Mouse (Mus musculus) midbrain, embryonic 14.5 days (tissue): ENCODE data around the gene Crybg2. TPM values are rescaled to one million over a fixed set of nuclear protein-coding genes. Genes with fewer than 3 reads are reported as not detected.

ENCODE experiments used
- ATAC-seq: fragments of 200-750 bp; cut with Nextera tagmentation; 2 replicates; pipeline ENCODE4 v1.8.0; 2017; ENCODE audit warnings: moderate number of reproducible peaks, moderate library complexity; ENCODE audit not compliant: low FRiP score, low TSS enrichment
- DNase-seq: peaks from one replicate; pipeline ENCODE4 v3.0.0-alpha.2; 2015
- H3K27ac ChIP-seq: fragments of 300-500 bp; sonication (generic); replicated peaks from 2 replicates; pipeline ENCODE4 v1.5.1; 2014; ENCODE audit warnings: mild to moderate bottlenecking, low read depth, low read length, moderate library complexity
- H3K27me3 ChIP-seq: fragments of 300-500 bp; sonication (generic); 2 replicates; pipeline ENCODE4 v1.6.1; 2014; ENCODE audit warnings: low read length, control low read depth, mixed read lengths; ENCODE audit not compliant: control insufficient read depth, insufficient read depth
- H3K36me3 ChIP-seq: fragments of 300-500 bp; sonication (generic); 2 replicates; pipeline ENCODE4 v1.6.1; 2014; ENCODE audit warnings: low read length, control low read depth; ENCODE audit not compliant: control insufficient read depth, insufficient read depth
- H3K4me1 ChIP-seq: fragments of 300-500 bp; sonication (generic); 2 replicates; pipeline ENCODE4 v1.6.1; 2014; ENCODE audit warnings: mild to moderate bottlenecking, antibody characterized with exemption, low read length, control low read depth; ENCODE audit not compliant: control insufficient read depth, insufficient read depth
- H3K4me2 ChIP-seq: fragments of 300-500 bp; sonication (generic); 2 replicates; pipeline ENCODE4 v1.6.1; 2014; ENCODE audit warnings: mild to moderate bottlenecking, low read length, moderate library complexity
- H3K4me3 ChIP-seq: fragments of 300-500 bp; sonication (generic); replicated peaks from 2 replicates; pipeline ENCODE4 v1.5.1; 2014; ENCODE audit warnings: low read depth, low read length
- H3K9ac ChIP-seq: fragments of 300-500 bp; sonication (generic); replicated peaks from 2 replicates; pipeline ENCODE4 v1.6.1; 2014; ENCODE audit warnings: mild to moderate bottlenecking, low read length, moderate library complexity
- H3K9me3 ChIP-seq: fragments of 300-500 bp; sonication (generic); 2 replicates; pipeline ENCODE4 v1.6.1; 2016; ENCODE audit warnings: low read length, control low read depth, mixed read lengths; ENCODE audit not compliant: control insufficient read depth
- WGBS: fragments of 180-500 bp; shearing (Covaris S2); extraction: QIAGEN DNeasy Blood & Tissue Kit; methylation state at CpG from one replicate; pipeline ENCODE4 v1.1.7; 2014; 5-methylcytosine and 5-hydroxymethylcytosine counted together
- polyA plus RNA-seq: library from polyadenylated mRNA; unstranded; fragments of >200 nt; fragmentation: Nextera tagmentation; extraction: Ambion mirVana; gene quantifications from 2 replicates; pipeline ENCODE4 v1.2.1, GENCODE M21; 2014

The Crybg2 gene
- polyA plus RNA-seq, 1 experiment from 2014 or later = 1.8 TPM

- H3K36me3 ChIP-seq = no peaks in the 10 kb centered on the region
- H3K4me2 ChIP-seq = no peak overlapping the region
- H3K4me3 ChIP-seq = no peak overlapping the region
- WGBS = 71% methylated on average over 5 of the region's 5 CpGs
- 0 out of 2 replicates have a peak, but pooled peaks cover 1% of the 10 kb centered on the region for H3K4me1 ChIP-seq
- DNase-seq (no peak), ATAC-seq (no peak)
- no peaks in the 10 kb centered on the region for H3K9me3 ChIP-seq
- no peaks in the 10 kb centered on the region for H3K27me3 ChIP-seq
- H3K9ac ChIP-seq = no peak overlapping the region
- H3K27ac ChIP-seq = no peak overlapping the region
These were observed 58.4 kb downstream of the Crybg2 start for GRCm38 (mm10) chr4:134119042-134119441.

GRCm38 (mm10) chr4:134119644-134120043 lies 59.0 kb downstream of the Crybg2 start:
- Histone ChIP-seq H3K4me2 (no peak overlapping the region), H3K4me1 (0 out of 2 replicates have a peak, but pooled peaks cover 5% of the 10 kb centered on the region), H3K4me3 (no peak overlapping the region), H3K9me3 (no peaks in the 10 kb centered on the region), H3K36me3 (no peaks in the 10 kb centered on the region), H3K9ac (no peak overlapping the region), H3K27ac (no peak overlapping the region), H3K27me3 (no peaks in the 10 kb centered on the region)
- ATAC-seq (no peak), DNase-seq (peak; percentile 18)
- 58% methylated on average over 9 of the region's 9 CpGs for WGBS

GRCm38 (mm10) chr4:134120192-134120805 lies 59.7 kb downstream of the Crybg2 start:
- ATAC-seq = no peak
- H3K4me2 ChIP-seq = no peak overlapping the region
- H3K27ac ChIP-seq = no peak overlapping the region
- no peak overlapping the region for H3K4me3 ChIP-seq
- no peak overlapping the region for H3K9ac ChIP-seq
- 0 out of 2 replicates have a peak, but pooled peaks cover 5% of the 10 kb centered on the region for H3K4me1 ChIP-seq
- DNase-seq = no peak
- no peaks in the 10 kb centered on the region for H3K36me3 ChIP-seq
- no peaks in the 10 kb centered on the region for H3K27me3 ChIP-seq
- WGBS = 80% methylated on average over 6 of the region's 6 CpGs
- H3K9me3 ChIP-seq = no peaks in the 10 kb centered on the region

DNA sequence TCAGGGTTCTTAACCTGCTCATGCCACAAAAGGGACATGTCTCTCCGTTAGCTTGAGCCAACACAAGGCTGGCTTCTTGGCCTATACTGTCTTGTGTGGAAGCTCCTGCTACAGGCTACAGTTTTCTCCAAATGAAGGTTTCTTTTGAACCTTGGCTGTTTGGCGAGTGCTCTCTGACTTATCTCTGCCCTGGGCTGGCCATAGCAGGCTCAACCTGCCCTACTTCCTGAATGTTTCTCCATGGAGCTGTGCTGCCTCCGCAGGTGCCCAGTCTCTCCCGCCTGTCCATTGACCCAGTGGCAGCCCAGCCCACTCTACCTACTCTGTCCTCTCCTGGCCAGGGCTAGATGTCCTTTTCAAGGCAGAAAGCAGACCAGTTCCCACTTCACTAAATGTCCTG lies 60.3 kb downstream of the Crybg2 start:
- H3K27ac ChIP-seq = no peak overlapping the region
- 0 out of 2 replicates have a peak, but pooled peaks cover 5% of the 10 kb centered on the region for H3K4me1 ChIP-seq
- H3K4me2 ChIP-seq = no peak overlapping the region
- no peaks in the 10 kb centered on the region for H3K36me3 ChIP-seq
- H3K9ac ChIP-seq = no peak overlapping the region
- WGBS = 88% methylated on average over 4 of the region's 4 CpGs
- H3K9me3 ChIP-seq = no peaks in the 10 kb centered on the region
- no peak overlapping the region for H3K4me3 ChIP-seq
- H3K27me3 ChIP-seq = no peaks in the 10 kb centered on the region
- ATAC-seq (no peak), DNase-seq (no peak)

- H3K4me2 ChIP-seq = no peak overlapping the region
- no peak for DNase-seq
- 0 out of 2 replicates have a peak, but pooled peaks cover 5% of the 10 kb centered on the region for H3K4me1 ChIP-seq
- H3K36me3 ChIP-seq = no peaks in the 10 kb centered on the region
- no peak for ATAC-seq
- H3K9me3 ChIP-seq = no peaks in the 10 kb centered on the region
- WGBS = 52% methylated on average over 4 of the region's 4 CpGs
- H3K4me3 ChIP-seq = no peak overlapping the region
- no peak overlapping the region for H3K27ac ChIP-seq
- no peaks in the 10 kb centered on the region for H3K27me3 ChIP-seq
- no peak overlapping the region for H3K9ac ChIP-seq
These were observed 61.0 kb downstream of the Crybg2 start for GRCm38 (mm10) chr4:134121571-134121970.

- no peak for DNase-seq
- Histone ChIP-seq H3K36me3 (no peaks in the 10 kb centered on the region), H3K27ac (no peak overlapping the region), H3K4me2 (no peak overlapping the region), H3K4me1 (peaks cover 8% of the 10 kb centered on the region), H3K9ac (no peak overlapping the region), H3K4me3 (no peak overlapping the region), H3K9me3 (no peaks in the 10 kb centered on the region), H3K27me3 (no peaks in the 10 kb centered on the region)
- 59% methylated on average over 3 of the region's 3 CpGs for WGBS
- no peak for ATAC-seq
These were observed 61.7 kb downstream of the Crybg2 start for GRCm38 (mm10) chr4:134122281-134122680.

- Histone ChIP-seq H3K4me1 (peaks cover 16% of the 10 kb centered on the region), H3K36me3 (no peaks in the 10 kb centered on the region), H3K27me3 (no peaks in the 10 kb centered on the region), H3K9me3 (no peaks in the 10 kb centered on the region), H3K27ac (no peak overlapping the region), H3K4me3 (no peak overlapping the region), H3K4me2 (no peak overlapping the region), H3K9ac (no peak overlapping the region)
- WGBS = 92% methylated on average over 6 of the region's 6 CpGs
- ATAC-seq = no peak
- DNase-seq = no peak
These were observed 62.5 kb downstream of the Crybg2 start for GRCm38 (mm10) chr4:134123147-134123546.

GRCm38 (mm10) chr4:134123680-134124551 lies 63.3 kb downstream of the Crybg2 start:
- Histone ChIP-seq H3K36me3 (no peaks in the 10 kb centered on the region), H3K9me3 (no peaks in the 10 kb centered on the region), H3K4me2 (0 out of 2 replicates have a peak overlapping the region, but pooled peaks have one; percentile 21), H3K4me3 (no peak overlapping the region), H3K27me3 (no peaks in the 10 kb centered on the region), H3K27ac (no peak overlapping the region), H3K9ac (no peak overlapping the region), H3K4me1 (peaks cover 17% of the 10 kb centered on the region)
- ATAC-seq (no peak), DNase-seq (peak; percentile 80)
- WGBS = 29% methylated on average over 17 of the region's 17 CpGs
